Mouse (Mus musculus) CH12.LX (cell line): ENCODE data around the gene Ubap2. TPM values are rescaled to one million over a fixed set of nuclear protein-coding genes. Genes with fewer than 3 reads are reported as not detected.

Source experiments
- DNase-seq: peaks from one replicate; pipeline ENCODE4 v3.0.0-alpha.2; 2013; ENCODE audit errors: extremely low read depth
- H3K27ac ChIP-seq: 2 replicates; pipeline ENCODE4 v1.5.1; 2012; ENCODE audit warnings: low read depth, mild to moderate bottlenecking, control low read depth, moderate library complexity; ENCODE audit not compliant: insufficient read depth
- H3K27me3 ChIP-seq: replicated peaks from 2 replicates; pipeline ENCODE3; 2012; ENCODE audit warnings: inconsistent platforms
- H3K36me3 ChIP-seq, 2 experiments: replicated peaks in 1 of 2; 2 replicates each; pipeline versions ENCODE3 to v1.6.1; 2012; ENCODE audit warnings: inconsistent platforms in 1 of 2, low read length in 1 of 2, mild to moderate bottlenecking in 1 of 2, mixed read lengths in 1 of 2, moderate library complexity in 1 of 2; ENCODE audit not compliant: control insufficient read depth in 1 of 2, insufficient read depth in 1 of 2
- H3K4me1 ChIP-seq, 2 experiments: 2 replicates each; pipeline ENCODE4 v1.6.1; 2012; ENCODE audit warnings: inconsistent platforms in 1 of 2, moderate library complexity in 1 of 2; ENCODE audit not compliant: insufficient read depth in 2 of 2, control insufficient read depth in 1 of 2
- H3K4me2 ChIP-seq: 2 replicates; pipeline ENCODE4 v1.6.1; 2012; ENCODE audit warnings: low read depth, mild to moderate bottlenecking, control low read depth; ENCODE audit not compliant: poor library complexity, insufficient read depth, severe bottlenecking
- H3K4me3 ChIP-seq, 3 experiments: fragments of 150-350 bp in 1 of 3; sonication (generic) in 1 of 3; replicated peaks in 1 of 3; 2 replicates each; pipeline versions ENCODE3 to v1.5.1; 2011 to 2012; ENCODE audit warnings: low read depth in 2 of 3, low read length in 2 of 3, mild to moderate bottlenecking in 2 of 3, moderate library complexity in 2 of 3, control low read depth in 1 of 3, improper control_type of control experiment in 1 of 3, inconsistent platforms in 1 of 3, mixed read lengths in 1 of 3; ENCODE audit not compliant: poor library complexity in 1 of 3
- H3K79me2 ChIP-seq: replicated peaks from 2 replicates; pipeline ENCODE4 v1.6.1; 2012; ENCODE audit warnings: mild to moderate bottlenecking, moderate library complexity; ENCODE audit not compliant: control insufficient read depth, poor library complexity, insufficient read depth, severe bottlenecking; ENCODE audit errors: extremely low read depth
- H3K9ac ChIP-seq: 2 replicates; pipeline ENCODE4 v1.6.1; 2012; ENCODE audit warnings: low read depth, mild to moderate bottlenecking, control low read depth, moderate library complexity; ENCODE audit not compliant: insufficient read depth
- H3K9me3 ChIP-seq: replicated peaks from 2 replicates; pipeline ENCODE3; 2012; ENCODE audit warnings: low read length, inconsistent platforms, mixed read lengths
- BHLHE40 ChIP-seq: IDR thresholded peaks from 2 replicates; pipeline ENCODE4 v1.6.1; 2011; ENCODE audit warnings: mild to moderate bottlenecking, low read depth, low read length, improper control_type of control experiment
- CHD1 ChIP-seq: IDR thresholded peaks from 2 replicates; pipeline ENCODE4 v1.6.1; 2012; ENCODE audit warnings: low read depth, low read length, improper control_type of control experiment, inconsistent platforms
- CHD2 ChIP-seq: IDR thresholded peaks from 2 replicates; pipeline ENCODE4 v1.6.1; 2011; ENCODE audit warnings: low read length, improper control_type of control experiment
- CTCF ChIP-seq, 2 experiments: IDR thresholded peaks in 1 of 2; conservative IDR thresholded peaks in 1 of 2; 2 replicates each; pipeline ENCODE4 v1.5.1; 2011 to 2012; ENCODE audit warnings: low read depth in 2 of 2, low read length in 2 of 2, improper control_type of control experiment in 1 of 2, inconsistent platforms in 1 of 2, mild to moderate bottlenecking in 1 of 2, moderate library complexity in 1 of 2
- E2F4 ChIP-seq: IDR thresholded peaks from 2 replicates; pipeline ENCODE4 v1.6.1; 2011; ENCODE audit warnings: low read depth, low read length, improper control_type of control experiment; ENCODE audit not compliant: insufficient replicate concordance
- EP300 ChIP-seq: IDR thresholded peaks from 2 replicates; pipeline ENCODE4 v1.6.1; 2011; ENCODE audit warnings: low read length, improper control_type of control experiment
- GABPA ChIP-seq: IDR thresholded peaks from 2 replicates; pipeline ENCODE4 v1.6.1; 2012; ENCODE audit warnings: low read depth, low read length, improper control_type of control experiment, inconsistent platforms; ENCODE audit not compliant: insufficient replicate concordance
- HCFC1 ChIP-seq: IDR thresholded peaks from 2 replicates; pipeline ENCODE4 v1.6.1; 2012; ENCODE audit warnings: low read depth, mild to moderate bottlenecking, inconsistent platforms, low read length, improper control_type of control experiment
- IRF4 ChIP-seq: IDR thresholded peaks from 2 replicates; pipeline ENCODE4 v1.6.1; 2014; ENCODE audit warnings: low read depth, mild to moderate bottlenecking, inconsistent platforms, low read length, improper control_type of control experiment
- JUND ChIP-seq: conservative IDR thresholded peaks from 2 replicates; pipeline ENCODE4 v1.6.1; 2011; ENCODE audit warnings: low read depth, low read length, improper control_type of control experiment
- MAX ChIP-seq: IDR thresholded peaks from 2 replicates; pipeline ENCODE4 v1.6.1; 2011; ENCODE audit warnings: low read length, improper control_type of control experiment
- MXI1 ChIP-seq: IDR thresholded peaks from 2 replicates; pipeline ENCODE4 v1.6.1; 2011; ENCODE audit warnings: mild to moderate bottlenecking, low read depth, low read length, improper control_type of control experiment
- NELFE ChIP-seq: IDR thresholded peaks from 2 replicates; pipeline ENCODE4 v1.6.1; 2011; ENCODE audit warnings: low read depth, low read length, improper control_type of control experiment
- NRF1 ChIP-seq: IDR thresholded peaks from 2 replicates; pipeline ENCODE4 v1.6.1; 2014; ENCODE audit warnings: low read depth, mild to moderate bottlenecking, inconsistent platforms, low read length, improper control_type of control experiment, moderate library complexity
- PAX5 ChIP-seq: IDR thresholded peaks from 2 replicates; pipeline ENCODE4 v1.6.1; 2012; ENCODE audit warnings: low read length, inconsistent platforms, mixed read lengths
- POLR2A ChIP-seq: IDR thresholded peaks from 2 replicates; pipeline ENCODE4 v1.6.1; 2011; ENCODE audit warnings: low read depth, mild to moderate bottlenecking, improper control_type of control experiment, low read length
- POLR2AphosphoS2 ChIP-seq: IDR thresholded peaks from 2 replicates; pipeline ENCODE4 v1.6.1; 2011; ENCODE audit warnings: low read depth, low read length, improper control_type of control experiment
- RCOR1 ChIP-seq: conservative IDR thresholded peaks from 2 replicates; pipeline ENCODE4 v1.6.1; 2012; ENCODE audit warnings: low read depth, mild to moderate bottlenecking, inconsistent platforms, low read length, improper control_type of control experiment
- SIN3A ChIP-seq: IDR thresholded peaks from 2 replicates; pipeline ENCODE4 v1.6.1; 2012; ENCODE audit warnings: low read length, improper control_type of control experiment, inconsistent platforms
- SMC3 ChIP-seq: IDR thresholded peaks from 2 replicates; pipeline ENCODE4 v1.6.1; 2011; ENCODE audit warnings: low read depth, low read length, improper control_type of control experiment
- UBTF ChIP-seq: IDR thresholded peaks from 2 replicates; pipeline ENCODE4 v1.6.1; 2012; ENCODE audit warnings: low read depth, mild to moderate bottlenecking, inconsistent platforms, low read length, improper control_type of control experiment, moderate library complexity
- USF1 ChIP-seq: IDR thresholded peaks from 2 replicates; pipeline ENCODE4 v1.6.1; 2014; ENCODE audit warnings: low read depth, mild to moderate bottlenecking, inconsistent platforms, low read length, improper control_type of control experiment
- ZC3H11A ChIP-seq: IDR thresholded peaks from 2 replicates; pipeline ENCODE4 v1.6.1; 2012; ENCODE audit warnings: low read depth, mild to moderate bottlenecking, inconsistent platforms, low read length, improper control_type of control experiment
- ZMIZ1 ChIP-seq: IDR thresholded peaks from 2 replicates; pipeline ENCODE4 v1.6.1; 2012; ENCODE audit warnings: low read depth, mild to moderate bottlenecking, inconsistent platforms, low read length, improper control_type of control experiment
- dilution Hi-C: fragments of 300-500 bp; cut with MboI; formaldehyde crosslinking; loops from 2 replicates; pipeline ENCODE4 v1.14.3; 2020; ENCODE audit warnings: low sequenced_read_pairs; ENCODE audit not compliant: extremely low pct_unique_long_range_greater_than_20kb, extremely low pct_ligation_motif_present
- in situ Hi-C: fragments of 300-500 bp; cut with MboI; formaldehyde crosslinking; loops from 3 replicates; pipeline ENCODE4 v1.14.3; 2019; ENCODE audit warnings: low sequenced_read_pairs, low pct_ligation_motif_present, low pct_unique_long_range_greater_than_20kb, mixed read lengths
- polyA plus RNA-seq: library from polyadenylated mRNA; unstranded; fragments of >175 nt; gene quantifications from 2 replicates; pipeline ENCODE4 v1.2.1, GENCODE M21; 2012; ENCODE audit warnings: low read depth; ENCODE audit not compliant: insufficient read length
- total RNA-seq, 2 experiments: library from RNA; depleted of rRNA; stranded (reverse); fragments of 300-350 nt in 1 of 2; fragments of >200 nt in 1 of 2; gene quantifications; 2 replicates each; pipeline ENCODE4 v1.2.3; 2012 to 2014

Ubap2 gene
- total and polyA plus RNA-seq, 3 experiments, result 5.4 to 115 (median 17.4) TPM

GRCm38 (mm10) chr4:41161232-41161631 is 113.7 kb downstream of the Ubap2 start:
- no peak for TF ChIP-seq EP300
- TF ChIP-seq MXI1, result no peak
- no peak for TF ChIP-seq ZC3H11A
- TF ChIP-seq NELFE, result no peak
- no peak for TF ChIP-seq SIN3A
- no peak for TF ChIP-seq E2F4
- no peak for TF ChIP-seq IRF4
- no peak for TF ChIP-seq USF1
- no peak for TF ChIP-seq HCFC1
- TF ChIP-seq UBTF, result no peak
- no peak for TF ChIP-seq CHD1
- Histone ChIP-seq H3K9ac (no peak overlapping the region), H3K27me3 (no peaks in the 10 kb centered on the region), H3K27ac (no peak overlapping the region), H3K79me2 (0 out of 2 replicates have a peak, but pooled peaks cover 3% of the 10 kb centered on the region), H3K9me3 (no peaks in the 10 kb centered on the region), H3K4me2 (no peak overlapping the region), H3K4me3 (no peak overlapping the region), H3K36me3 (peaks cover 0 to 11% of the 10 kb centered on the region in 2 experiments), H3K4me1 (peaks cover 0 to 9% of the 10 kb centered on the region in 2 experiments; a peak in 2 of 4 replicates)
- no peak for DNase-seq
- dilution Hi-C loops (no loop called here), in situ Hi-C loops (no loop called here)

- no peaks in the 10 kb centered on the region for H3K9me3 ChIP-seq
- H3K4me3 ChIP-seq, result no peak overlapping the region
- no peak for TF ChIP-seq GABPA
- TF ChIP-seq ZMIZ1, result no peak
- no peak for TF ChIP-seq CTCF (conservative IDR thresholded peaks at IDR 0.05 in 1 of 2, IDR thresholded peaks at IDR 0.05 in 1 of 2; ENCODE audit: low read depth in 2 of 2, low read length in 2 of 2)
- no peak for TF ChIP-seq POLR2AphosphoS2
- TF ChIP-seq HCFC1, result no peak
- TF ChIP-seq POLR2A, result no peak
- TF ChIP-seq, all 38 proteins: peak for 0
- Histone ChIP-seq H3K4me1 (peaks cover 0 to 17% of the 10 kb centered on the region in 2 experiments; a peak in 2 of 4 replicates), H3K27me3 (no peaks in the 10 kb centered on the region), H3K79me2 (0 out of 2 replicates have a peak, but pooled peaks cover 3% of the 10 kb centered on the region), H3K9ac (no peak overlapping the region), H3K4me2 (no peak overlapping the region), H3K36me3 (peaks cover 0 to 9% of the 10 kb centered on the region in 2 experiments), H3K27ac (no peak overlapping the region)
- DNase-seq, result no peak
- dilution Hi-C loops (no loop called here), in situ Hi-C loops (no loop called here)
Measured at GRCm38 (mm10) chr4:41158251-41158650, 116.7 kb downstream of the Ubap2 start.

- Histone ChIP-seq H3K9me3 (no peaks in the 10 kb centered on the region), H3K4me1 (peaks cover 0 to 22% of the 10 kb centered on the region in 2 experiments; a peak in 2 of 4 replicates), H3K27ac (no peak overlapping the region), H3K27me3 (no peaks in the 10 kb centered on the region), H3K9ac (no peak overlapping the region), H3K36me3 (peaks cover 0 to 13% of the 10 kb centered on the region in 2 experiments), H3K4me2 (no peak overlapping the region), H3K79me2 (0 out of 2 replicates have a peak, but pooled peaks cover under 1% of the 10 kb centered on the region), H3K4me3 (no peak overlapping the region)
- no peak for DNase-seq
- TF ChIP-seq MXI1, result no peak
- TF ChIP-seq CHD2, result no peak
- no peak for TF ChIP-seq PAX5
- no peak for TF ChIP-seq NRF1
- no peak for TF ChIP-seq BHLHE40
- TF ChIP-seq GABPA, result no peak
- TF ChIP-seq RCOR1, result no peak
- no peak for TF ChIP-seq EP300
- TF ChIP-seq JUND, result no peak
- no peak for TF ChIP-seq ZMIZ1
- TF ChIP-seq SMC3, result no peak
- no peak for TF ChIP-seq MAX
- no peak for TF ChIP-seq POLR2A
- TF ChIP-seq USF1, result no peak
- dilution Hi-C loops (no loop called here), in situ Hi-C loops (no loop called here)
Measured at GRCm38 (mm10) chr4:41156961-41157360, 118.0 kb downstream of the Ubap2 start.
